Mouse (Mus musculus) liver, embryonic 15.5 days (tissue): Measurements from ENCODE around the gene Lrrc20. TPM values are rescaled to one million over a fixed set of nuclear protein-coding genes. Genes with fewer than 3 reads are reported as not detected.

Experiments
- ATAC-seq: fragments of 200-750 bp; cut with Nextera tagmentation; 2 replicates; pipeline ENCODE4 v1.8.0; 2017; ENCODE audit warnings: moderate number of reproducible peaks, mild to moderate bottlenecking, moderate library complexity; ENCODE audit not compliant: insufficient read depth
- H3K27ac ChIP-seq: fragments of 300-500 bp; sonication (generic); replicated peaks from 2 replicates; pipeline ENCODE4 v1.5.1; 2015; ENCODE audit warnings: mild to moderate bottlenecking, inconsistent platforms
- H3K27me3 ChIP-seq: fragments of 300-500 bp; sonication (generic); 2 replicates; pipeline ENCODE4 v1.6.1; 2015; ENCODE audit warnings: mild to moderate bottlenecking, inconsistent platforms
- H3K36me3 ChIP-seq: fragments of 300-500 bp; sonication (generic); replicated peaks from 2 replicates; pipeline ENCODE4 v1.6.1; 2015; ENCODE audit warnings: moderate library complexity, mild to moderate bottlenecking, inconsistent platforms
- H3K4me1 ChIP-seq: fragments of 300-500 bp; sonication (generic); replicated peaks from 2 replicates; pipeline ENCODE4 v1.6.1; 2015; ENCODE audit warnings: inconsistent platforms
- H3K4me2 ChIP-seq: fragments of 300-500 bp; sonication (generic); 2 replicates; pipeline ENCODE4 v1.6.1; 2015; ENCODE audit warnings: moderate library complexity, mild to moderate bottlenecking, inconsistent platforms
- H3K4me3 ChIP-seq: fragments of 300-500 bp; sonication (generic); replicated peaks from 2 replicates; pipeline ENCODE4 v1.5.1; 2015; ENCODE audit warnings: mild to moderate bottlenecking, inconsistent platforms
- H3K9ac ChIP-seq: fragments of 300-500 bp; sonication (generic); 2 replicates; pipeline ENCODE4 v1.6.1; 2015; ENCODE audit warnings: moderate library complexity, mild to moderate bottlenecking, inconsistent platforms
- H3K9me3 ChIP-seq: fragments of 300-500 bp; sonication (generic); replicated peaks from 2 replicates; pipeline ENCODE4 v1.6.1; 2016; ENCODE audit warnings: inconsistent platforms
- WGBS: fragments of 180-500 bp; shearing (Covaris S2); methylation state at CpG from one replicate; pipeline ENCODE4 v1.1.7; 2015; ENCODE audit warnings: mixed read lengths; ENCODE audit not compliant: insufficient replicate concordance; 5-methylcytosine and 5-hydroxymethylcytosine counted together
- polyA plus RNA-seq: library from polyadenylated mRNA; unstranded; fragments of >200 nt; fragmentation: Nextera tagmentation; extraction: Ambion mirVana; gene quantifications from 2 replicates; pipeline ENCODE4 v1.2.1, GENCODE M21; 2015

The Lrrc20 gene
- polyA plus RNA-seq: 5.8 and 6.1 TPM in 2 replicates

GRCm38 (mm10) chr10:61475594-61476439, at the start of gene Lrrc20:
TSS of gene Lrrc20 (plus strand) at chr10:61475801.
- Histone ChIP-seq H3K36me3 (no peaks in the 10 kb centered on the region), H3K4me2 (peak within 1 kb of the TSS; percentile 100), H3K4me1 (peaks cover 37% of the 10 kb centered on the region), H3K9ac (peak within 1 kb of the TSS; percentile 79), H3K27me3 (peaks cover 5% of the 10 kb centered on the region), H3K9me3 (no peaks in the 10 kb centered on the region), H3K27ac (peak within 1 kb of the TSS; percentile 95), H3K4me3 (peak within 1 kb of the TSS; percentile 79)
- peak; percentile 96 for ATAC-seq
- WGBS: under 1% methylated on average over 70 of the region's 70 CpGs

GRCm38 (mm10) chr10:61426251-61426757, 49.3 kb upstream of the Lrrc20 start:
- peaks cover 18% of the 10 kb centered on the region for H3K36me3 ChIP-seq
- H3K4me1 ChIP-seq: peaks cover 32% of the 10 kb centered on the region
- H3K4me2 ChIP-seq: no peak overlapping the region
- H3K9me3 ChIP-seq: no peaks in the 10 kb centered on the region
- H3K9ac ChIP-seq: no peak overlapping the region
- H3K27ac ChIP-seq: peak overlapping the region; percentile 56
- peaks cover 7% of the 10 kb centered on the region for H3K27me3 ChIP-seq
- ATAC-seq: peak; percentile 68
- H3K4me3 ChIP-seq: no peak overlapping the region
- WGBS: 42% methylated on average over 2 of the region's 2 CpGs

GRCm38 (mm10) chr10:61427951-61428350, 47.6 kb upstream of the Lrrc20 start:
- 0 out of 2 replicates have a peak, but pooled peaks cover 5% of the 10 kb centered on the region for H3K27me3 ChIP-seq
- 79% methylated on average over 6 of the region's 6 CpGs for WGBS
- no peaks in the 10 kb centered on the region for H3K9me3 ChIP-seq
- no peak overlapping the region for H3K9ac ChIP-seq
- H3K4me3 ChIP-seq: no peak overlapping the region
- peaks cover 30% of the 10 kb centered on the region for H3K36me3 ChIP-seq
- H3K4me1 ChIP-seq: peaks cover 29% of the 10 kb centered on the region
- ATAC-seq: no peak
- no peak overlapping the region; the same call in 1 of the 2 replicates for H3K27ac ChIP-seq
- H3K4me2 ChIP-seq: no peak overlapping the region

- Histone ChIP-seq H3K4me1 (peaks cover 24% of the 10 kb centered on the region), H3K9ac (no peak overlapping the region), H3K27ac (no peak overlapping the region), H3K4me2 (no peak overlapping the region), H3K9me3 (no peaks in the 10 kb centered on the region), H3K27me3 (0 out of 2 replicates have a peak, but pooled peaks cover under 1% of the 10 kb centered on the region), H3K36me3 (peaks cover 35% of the 10 kb centered on the region), H3K4me3 (no peak overlapping the region)
- no peak for ATAC-seq
- WGBS: 63% methylated on average over 4 of the region's 4 CpGs
Observed at GRCm38 (mm10) chr10:61428416-61428815, 47.2 kb upstream of the Lrrc20 start.

- Histone ChIP-seq H3K9me3 (no peaks in the 10 kb centered on the region), H3K27me3 (no peaks in the 10 kb centered on the region), H3K4me1 (peaks cover 24% of the 10 kb centered on the region), H3K27ac (no peak overlapping the region), H3K36me3 (peaks cover 41% of the 10 kb centered on the region), H3K4me3 (no peak overlapping the region), H3K4me2 (no peak overlapping the region), H3K9ac (no peak overlapping the region)
- no peak for ATAC-seq
- WGBS: 87% methylated on average over 5 of the region's 5 CpGs
Observed at GRCm38 (mm10) chr10:61429043-61429442, 46.6 kb upstream of the Lrrc20 start.

GRCm38 (mm10) chr10:61431375-61431774, 44.2 kb upstream of the Lrrc20 start:
- ATAC-seq: no peak
- no peak overlapping the region for H3K9ac ChIP-seq
- peaks cover 62% of the 10 kb centered on the region for H3K36me3 ChIP-seq
- no peak overlapping the region for H3K4me2 ChIP-seq
- H3K9me3 ChIP-seq: no peaks in the 10 kb centered on the region
- no peak overlapping the region for H3K27ac ChIP-seq
- WGBS: 91% methylated on average over 9 of the region's 9 CpGs
- H3K27me3 ChIP-seq: no peaks in the 10 kb centered on the region
- no peak overlapping the region for H3K4me3 ChIP-seq
- peaks cover 7% of the 10 kb centered on the region for H3K4me1 ChIP-seq

- H3K27ac ChIP-seq: no peak overlapping the region
- H3K4me2 ChIP-seq: no peak overlapping the region
- ATAC-seq: no peak
- peaks cover 28% of the 10 kb centered on the region for H3K36me3 ChIP-seq
- H3K27me3 ChIP-seq: no peaks in the 10 kb centered on the region
- peaks cover 29% of the 10 kb centered on the region for H3K4me1 ChIP-seq
- no peak overlapping the region for H3K9ac ChIP-seq
- H3K4me3 ChIP-seq: no peak overlapping the region
- H3K9me3 ChIP-seq: no peaks in the 10 kb centered on the region
- WGBS: 74% methylated on average over 7 of the region's 7 CpGs
Observed at GRCm38 (mm10) chr10:61440202-61440800, 35.3 kb upstream of the Lrrc20 start.

GRCm38 (mm10) chr10:61443456-61443855, 32.1 kb upstream of the Lrrc20 start:
- Histone ChIP-seq H3K9ac (no peak overlapping the region), H3K9me3 (no peaks in the 10 kb centered on the region), H3K4me1 (peaks cover 58% of the 10 kb centered on the region), H3K27ac (no peak overlapping the region), H3K4me3 (no peak overlapping the region), H3K36me3 (peaks cover 41% of the 10 kb centered on the region), H3K4me2 (no peak overlapping the region), H3K27me3 (no peaks in the 10 kb centered on the region)
- 54% methylated on average over 6 of the region's 6 CpGs for WGBS
- ATAC-seq: no peak

- Histone ChIP-seq H3K4me1 (peaks cover 63% of the 10 kb centered on the region), H3K27ac (no peak overlapping the region), H3K9ac (no peak overlapping the region)
Observed at GRCm38 (mm10) chr10:61443876-61444275, 31.7 kb upstream of the Lrrc20 start.

GRCm38 (mm10) chr10:61445016-61445415, 30.6 kb upstream of the Lrrc20 start:
- WGBS: 77% methylated on average over 3 of the region's 3 CpGs
- peaks cover 49% of the 10 kb centered on the region for H3K36me3 ChIP-seq
- H3K27ac ChIP-seq: no peak overlapping the region
- no peak overlapping the region for H3K9ac ChIP-seq
- no peak overlapping the region for H3K4me3 ChIP-seq
- H3K27me3 ChIP-seq: no peaks in the 10 kb centered on the region
- H3K4me2 ChIP-seq: no peak overlapping the region
- H3K9me3 ChIP-seq: no peaks in the 10 kb centered on the region
- no peak for ATAC-seq
- peaks cover 74% of the 10 kb centered on the region for H3K4me1 ChIP-seq

More at GRCm38 (mm10) chr10:61443876-61444275, 31.7 kb upstream of the Lrrc20 start:
- no peaks in the 10 kb centered on the region for H3K9me3 ChIP-seq
- no peak overlapping the region for H3K4me2 ChIP-seq
- ATAC-seq: no peak
- H3K36me3 ChIP-seq: peaks cover 45% of the 10 kb centered on the region
- H3K27me3 ChIP-seq: no peaks in the 10 kb centered on the region
- H3K4me3 ChIP-seq: no peak overlapping the region
- 57% methylated on average over 1 of the region's 1 CpGs for WGBS
